ENCODE assay signal across 19 mouse cellular contexts in the genomic region with DNA sequence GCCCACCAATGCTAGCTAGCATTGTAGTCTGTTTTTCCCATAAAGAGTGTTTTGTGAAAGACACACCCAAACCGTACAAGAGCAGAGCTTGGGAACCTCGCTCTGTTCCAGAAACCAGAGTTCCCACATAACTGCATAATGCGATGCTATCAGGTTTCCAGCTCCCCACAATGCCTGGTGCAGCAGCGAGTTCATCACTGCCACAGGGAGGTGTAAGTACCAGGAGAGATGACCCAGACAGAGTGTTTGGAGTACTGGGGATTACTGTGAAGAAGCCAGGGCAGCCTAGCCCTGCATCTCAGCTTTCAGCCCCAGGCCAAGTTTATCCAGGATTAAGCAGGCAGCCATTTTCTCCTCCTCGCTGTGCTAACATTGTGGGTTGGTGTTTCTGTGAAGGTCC. TPM values are rescaled to one million over a fixed set of nuclear protein-coding genes. Genes with fewer than 3 reads are reported as not detected.
DNase-seq lines count a peak whose midpoint lies in the region; ATAC-seq and TF ChIP-seq lines count a peak whose summit lies in the region.
"Had no signal": no experiment of that assay in that cellular context is flagged by ENCODE, and none has a peak within 500 bp of the region (broad histone marks: within the 10 kb centered on the region; RNA-seq: fewer than 3 reads in every experiment).

No protein-coding gene starts in this region.

- H3K9me3 ChIP-seq in kidney, embryonic 15.5 days (replicated peaks), result no peaks in the 10 kb centered on the region
- H3K9me3 ChIP-seq in embryonic facial prominence, embryonic 13.5 days, result no peaks in the 10 kb centered on the region
- no peaks in the 10 kb centered on the region for H3K9me3 ChIP-seq in midbrain, embryonic 15.5 days
- H3K9me3 ChIP-seq: forebrain, embryonic 13.5 days; G1E; neural tube, embryonic 13.5 days had no signal

- 0 out of 2 replicates have a peak, but pooled peaks have one; percentile 33 for ATAC-seq in kidney, embryonic 15.5 days (replicated peaks; ENCODE audit: low FRiP score)
- peak; percentile 78 for ATAC-seq in embryonic facial prominence, embryonic 13.5 days (ENCODE audit: insufficient number of reproducible peaks, insufficient read depth, low FRiP score, low TSS enrichment, low read depth)
- ATAC-seq in midbrain, embryonic 15.5 days (replicated peaks), result no peak
- ATAC-seq: CD4-positive, CD25-positive, alpha-beta regulatory T cell, adult 4 months; forebrain, embryonic 13.5 days; hindbrain, embryonic 16.5 days; intestine, postnatal 0 days had no signal

- intact Hi-C loops in heart, postnatal 25 days (cut with DNase I), result no loop called here

- no peak overlapping the region for H3K27ac ChIP-seq in kidney, embryonic 15.5 days
- no peak overlapping the region for H3K27ac ChIP-seq in kidney, adult 2 months (ENCODE audit: insufficient read depth, low read depth, low read length)
- peak overlapping the region; percentile 69 for H3K27ac ChIP-seq in embryonic facial prominence, embryonic 13.5 days
- no peak overlapping the region for H3K27ac ChIP-seq in midbrain, embryonic 15.5 days
- H3K27ac ChIP-seq: forebrain, embryonic 13.5 days; heart, embryonic 13.5 days; neural tube, embryonic 13.5 days had no signal

- H3K4me1 ChIP-seq in kidney, embryonic 15.5 days, result 0 out of 2 replicates have a peak, but pooled peaks cover 4% of the 10 kb centered on the region
- H3K4me1 ChIP-seq in kidney, adult 2 months (ENCODE audit: control insufficient read depth, insufficient read depth, low read length), result no peaks in the 10 kb centered on the region
- H3K4me1 ChIP-seq in embryonic facial prominence, embryonic 13.5 days, result peaks cover 13% of the 10 kb centered on the region
- H3K4me1 ChIP-seq in midbrain, embryonic 15.5 days, result no peaks in the 10 kb centered on the region
- H3K4me1 ChIP-seq: forebrain, embryonic 13.5 days; neural tube, embryonic 13.5 days had no signal

- H3K4me2 ChIP-seq in kidney, embryonic 15.5 days, result no peak overlapping the region
- no peak overlapping the region; the same call in 1 of the 2 replicates for H3K4me2 ChIP-seq in embryonic facial prominence, embryonic 13.5 days
- no peak overlapping the region for H3K4me2 ChIP-seq in midbrain, embryonic 15.5 days
- H3K4me2 ChIP-seq: forebrain, embryonic 13.5 days; heart, embryonic 13.5 days; liver, embryonic 11.5 days; neural tube, embryonic 13.5 days had no signal

- no peaks in the 10 kb centered on the region for H3K36me3 ChIP-seq in kidney, embryonic 15.5 days
- no peaks in the 10 kb centered on the region for H3K36me3 ChIP-seq in kidney, adult 2 months (ENCODE audit: control insufficient read depth, insufficient read depth, low read length)
- no peaks in the 10 kb centered on the region for H3K36me3 ChIP-seq in embryonic facial prominence, embryonic 13.5 days
- no peaks in the 10 kb centered on the region for H3K36me3 ChIP-seq in midbrain, embryonic 15.5 days (replicated peaks)
- H3K36me3 ChIP-seq: G1E; heart, embryonic 13.5 days; neural tube, embryonic 13.5 days had no signal

- H3K27me3 ChIP-seq in kidney, embryonic 15.5 days, result no peaks in the 10 kb centered on the region
- no peaks in the 10 kb centered on the region for H3K27me3 ChIP-seq in kidney, adult 2 months (replicated peaks; ENCODE audit: control insufficient read depth, insufficient read depth, low read length)
- H3K27me3 ChIP-seq in embryonic facial prominence, embryonic 13.5 days, result no peaks in the 10 kb centered on the region
- no peaks in the 10 kb centered on the region for H3K27me3 ChIP-seq in midbrain, embryonic 15.5 days (replicated peaks)
- H3K27me3 ChIP-seq: forebrain, embryonic 13.5 days; heart, embryonic 13.5 days; neural tube, embryonic 13.5 days had no signal

- 53% methylated on average over 5 of the region's 5 CpGs for WGBS in kidney, embryonic 15.5 days
- 60% methylated on average over 5 of the region's 5 CpGs for WGBS in kidney, adult 2 months
- WGBS in embryonic facial prominence, embryonic 13.5 days, result 18% methylated on average over 5 of the region's 5 CpGs
- WGBS in midbrain, embryonic 15.5 days, result 59% methylated on average over 5 of the region's 5 CpGs

- no peak overlapping the region for H3K4me3 ChIP-seq in kidney, embryonic 15.5 days (replicated peaks)
- no peak overlapping the region for H3K4me3 ChIP-seq in kidney, adult 2 months (ENCODE audit: insufficient read depth, low read depth, low read length)
- H3K4me3 ChIP-seq in embryonic facial prominence, embryonic 13.5 days, result no peak overlapping the region
- H3K4me3 ChIP-seq in midbrain, embryonic 15.5 days, result no peak overlapping the region
- H3K4me3 ChIP-seq: forebrain, embryonic 13.5 days; heart, embryonic 13.5 days; neural tube, embryonic 13.5 days had no signal

- no peak overlapping the region for H3K9ac ChIP-seq in kidney, embryonic 15.5 days
- no peak overlapping the region for H3K9ac ChIP-seq in embryonic facial prominence, embryonic 13.5 days
- H3K9ac ChIP-seq in midbrain, embryonic 15.5 days, result no peak overlapping the region
- H3K9ac ChIP-seq: forebrain, embryonic 13.5 days; heart, embryonic 13.5 days; neural tube, embryonic 13.5 days had no signal

- peak; percentile 44 for DNase-seq in embryo, embryonic 10 days (ENCODE audit: low spot score)
- DNase-seq in embryo, embryonic 10.5 days (ENCODE audit: low spot score), result no peak
- no peak for DNase-seq in kidney, adult 2 months
- peak; percentile 44 for DNase-seq in skeletal muscle tissue, adult 2 months (ENCODE audit: low read depth, low spot score)
- no peak for DNase-seq in heart, postnatal 25 days (ENCODE audit: low spot score)
- DNase-seq: cerebellum, adult 9-10 months; heart, postnatal 4 days; kidney, postnatal 14 days had no signal

- TF ChIP-seq CTCF in kidney, adult 2 months (conservative IDR thresholded peaks at IDR 0.05; ENCODE audit: insufficient read depth, insufficient read length, low read depth, low read length), result no peak

- no peak for TF ChIP-seq POLR2A in kidney, adult 2 months (IDR thresholded peaks at IDR 0.05; ENCODE audit: low read depth, low read length)

RNA-seq across cellular contexts. Expression of a gene that starts 28.6 kb away (rescaled TPM):
- polyA plus RNA-seq in kidney, embryonic 15.5 days (2015; fragmentation: Nextera tagmentation; extraction: Ambion mirVana), result 176 and 183 TPM in 2 replicates
- 15.8 and 21.4 TPM in 2 replicates for polyA plus RNA-seq in kidney, adult 2 months (2012; rRNA removed)
- 135 and 145 TPM in 2 replicates for polyA plus RNA-seq in embryonic facial prominence, embryonic 13.5 days (2015; fragmentation: Nextera tagmentation; extraction: Ambion mirVana)
- 10 to 100 TPM; 28.7 to 29.8 TPM for total RNA-seq in heart, postnatal 25 days (2021)
- polyA plus RNA-seq in midbrain, embryonic 15.5 days (2015; fragmentation: Nextera tagmentation; extraction: Ambion mirVana), result 69.1 and 70.2 TPM in 2 replicates

Comparison
In these comparisons a context has a peak if more than half of its experiments do, and no peak if none do; other contexts are left out.
1. DNase-seq: peak in embryo, embryonic 10 days (single experiment) and skeletal muscle tissue, adult 2 months (single experiment); none in embryo, embryonic 10.5 days (single experiment), kidney, adult 2 months (single experiment) and heart, postnatal 25 days (single experiment).